9 mouse cellular contexts compared by ENCODE assay signal in the genomic region with DNA sequence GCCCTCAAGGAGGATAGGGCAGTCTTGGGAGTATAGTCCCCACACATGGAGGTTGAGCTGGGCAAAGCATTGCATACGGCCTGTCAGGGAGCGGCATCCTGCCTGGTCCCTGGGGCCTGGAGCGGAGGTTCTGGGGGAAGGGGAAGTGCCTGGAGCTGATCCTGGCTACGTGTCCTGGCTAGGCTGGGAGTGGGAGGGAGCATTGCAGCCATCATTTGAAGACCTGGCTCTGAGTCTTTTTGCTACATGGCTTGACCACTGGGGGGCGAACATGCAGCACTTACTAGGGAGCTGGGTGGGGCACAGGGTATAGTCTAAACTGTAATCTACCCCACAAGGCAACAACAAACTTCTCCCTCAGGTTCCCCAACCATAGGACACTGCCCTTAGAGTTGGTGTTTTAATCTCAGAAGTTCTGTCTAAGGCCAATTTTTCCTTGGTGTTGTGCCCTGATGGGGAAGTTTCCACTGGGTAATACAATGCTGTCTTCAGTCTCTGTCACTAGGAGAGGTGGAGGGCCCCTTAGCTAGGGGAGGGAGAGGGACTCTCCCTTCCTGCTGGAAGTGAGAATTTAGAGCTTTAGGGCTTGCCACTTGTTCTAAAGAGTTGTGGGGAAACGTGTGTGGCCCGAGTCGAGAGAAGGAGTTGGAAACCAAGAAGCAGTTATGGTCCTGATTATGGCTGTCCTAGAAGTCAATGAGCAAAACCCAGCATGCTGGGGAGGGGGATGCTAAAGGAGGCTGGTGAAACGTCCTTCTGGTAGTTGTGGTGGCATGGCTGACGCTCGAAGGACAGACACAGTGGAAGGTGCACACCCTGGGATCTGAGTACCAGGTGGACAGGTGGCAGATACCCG. TPM values are rescaled to one million over a fixed set of nuclear protein-coding genes. Genes with fewer than 3 reads are reported as not detected.
DNase-seq lines count a peak whose midpoint lies in the region; ATAC-seq and TF ChIP-seq lines count a peak whose summit lies in the region.
"Had no signal": no experiment of that assay in that cellular context is flagged by ENCODE, and none has a peak within 500 bp of the region (broad histone marks: within the 10 kb centered on the region; RNA-seq: fewer than 3 reads in every experiment).

No protein-coding gene starts in this region.

- H3K4me2 ChIP-seq in embryonic facial prominence, embryonic 14.5 days (ENCODE audit: low read depth, low read length): peak overlapping the region; percentile 81
- peak overlapping the region; percentile 82 for H3K4me2 ChIP-seq in heart, embryonic 16.5 days (ENCODE audit: low read depth, low read length)
- H3K4me2 ChIP-seq in lung, embryonic 14.5 days: peak overlapping the region; percentile 87
- H3K4me2 ChIP-seq: liver, embryonic 15.5 days had no signal

- peak overlapping the region; percentile 96 for H3K9ac ChIP-seq in embryonic facial prominence, embryonic 14.5 days (ENCODE audit: low read depth, low read length)
- H3K9ac ChIP-seq in heart, embryonic 16.5 days (ENCODE audit: low read length): peak overlapping the region; percentile 97
- peak overlapping the region; percentile 27 for H3K9ac ChIP-seq in lung, embryonic 14.5 days
- H3K9ac ChIP-seq: liver, embryonic 15.5 days had no signal

- H3K27me3 ChIP-seq in C2C12 (ENCODE audit: control insufficient read depth, insufficient read depth, insufficient read length): no peaks in the 10 kb centered on the region
- no peaks in the 10 kb centered on the region for H3K27me3 ChIP-seq in embryonic facial prominence, embryonic 14.5 days (replicated peaks; ENCODE audit: control insufficient read depth, insufficient read depth, low read length)
- H3K27me3 ChIP-seq in heart, embryonic 16.5 days (ENCODE audit: control insufficient read depth, insufficient read depth, low read length): no peaks in the 10 kb centered on the region
- H3K27me3 ChIP-seq in lung, embryonic 14.5 days (ENCODE audit: insufficient read depth, low read length): no peaks in the 10 kb centered on the region; the same call in 1 of the 2 replicates

- H3K9me3 ChIP-seq in embryonic facial prominence, embryonic 14.5 days (ENCODE audit: control insufficient read depth, low read length): no peaks in the 10 kb centered on the region
- no peaks in the 10 kb centered on the region for H3K9me3 ChIP-seq in heart, embryonic 16.5 days (replicated peaks; ENCODE audit: control insufficient read depth, low read length)
- no peaks in the 10 kb centered on the region for H3K9me3 ChIP-seq in lung, embryonic 14.5 days (ENCODE audit: low read depth, low read length)
- H3K9me3 ChIP-seq: liver, embryonic 15.5 days had no signal

- TF ChIP-seq CTCF in C2C12 (IDR thresholded peaks at IDR 0.05; ENCODE audit: control insufficient read depth, insufficient read depth, insufficient read length): peak; percentile 68
- peak; percentile 87 for TF ChIP-seq CTCF in lung, embryonic 14.5 days (IDR thresholded peaks at IDR 0.05; ENCODE audit: low read depth)

- H3K27ac ChIP-seq in embryonic facial prominence, embryonic 14.5 days (replicated peaks; ENCODE audit: low read depth, low read length): peak overlapping the region; percentile 99
- H3K27ac ChIP-seq in heart, embryonic 16.5 days (ENCODE audit: low read length): peak overlapping the region; percentile 99
- peak overlapping the region; percentile 91 for H3K27ac ChIP-seq in lung, embryonic 14.5 days (ENCODE audit: low read depth)
- H3K27ac ChIP-seq: liver, embryonic 15.5 days had no signal

- 26% methylated on average over 12 of the region's 12 CpGs for WGBS in embryonic facial prominence, embryonic 14.5 days
- 31% methylated on average over 12 of the region's 12 CpGs for WGBS in heart, embryonic 16.5 days
- WGBS in lung, embryonic 14.5 days: 34% methylated on average over 12 of the region's 12 CpGs

- ATAC-seq in embryonic facial prominence, embryonic 14.5 days (ENCODE audit: low read depth): 0 out of 2 replicates have a peak, but pooled peaks have one; percentile 2
- ATAC-seq in heart, embryonic 16.5 days (replicated peaks; ENCODE audit: extremely low read depth, insufficient read depth, low FRiP score): peak; percentile 21
- peak; percentile 23; the same call in 1 of the 2 replicates for ATAC-seq in lung, embryonic 14.5 days (ENCODE audit: insufficient read depth)

- peak; percentile 86 to 95 for DNase-seq in adrenal gland, adult (ENCODE audit: inconsistent age in 2 of 2, low spot score in 1 of 2)
- peak; percentile 90 for DNase-seq in embryonic facial prominence, embryonic 14.5 days (ENCODE audit: low spot score)
- peak; percentile 89 for DNase-seq in kidney, postnatal 25 days
- peak; percentile 91 for DNase-seq in lung, embryonic 14.5 days
- DNase-seq in retina, adult 2 months (ENCODE audit: low read depth, low spot score): peak; percentile 22
- DNase-seq in thymus, postnatal 25 days: peak; percentile 88

- peaks cover 86% of the 10 kb centered on the region for H3K79me3 ChIP-seq in C2C12 (ENCODE audit: low read depth)

- peak overlapping the region; percentile 61 for H3ac ChIP-seq in C2C12 (ENCODE audit: control insufficient read depth, insufficient read length, low read depth)

- H3K36me3 ChIP-seq in C2C12 (ENCODE audit: control insufficient read depth, insufficient read depth): peaks cover 52% of the 10 kb centered on the region
- no peaks in the 10 kb centered on the region for H3K36me3 ChIP-seq in embryonic facial prominence, embryonic 14.5 days (ENCODE audit: control insufficient read depth, insufficient read depth, low read length)
- no peaks in the 10 kb centered on the region for H3K36me3 ChIP-seq in heart, embryonic 16.5 days (ENCODE audit: control insufficient read depth, insufficient read depth)
- H3K36me3 ChIP-seq in lung, embryonic 14.5 days (ENCODE audit: insufficient read depth): no peaks in the 10 kb centered on the region
- H3K36me3 ChIP-seq: liver, embryonic 15.5 days had no signal

- H3K4me3 ChIP-seq in C2C12 (ENCODE audit: insufficient read depth, poor library complexity, severe bottlenecking): peak overlapping the region; percentile 99
- peak overlapping the region; percentile 92 for H3K4me3 ChIP-seq in embryonic facial prominence, embryonic 14.5 days (ENCODE audit: low read depth, low read length)
- H3K4me3 ChIP-seq in heart, embryonic 16.5 days (ENCODE audit: low read length): peak overlapping the region; percentile 89
- peak overlapping the region; percentile 5; the same call in 1 of the 2 replicates for H3K4me3 ChIP-seq in lung, embryonic 14.5 days (ENCODE audit: low read depth, low read length)
- H3K4me3 ChIP-seq: liver, embryonic 15.5 days had no signal

- H3K79me2 ChIP-seq in C2C12 (ENCODE audit: control insufficient read depth, insufficient read depth): peaks cover 100% of the 10 kb centered on the region

- H3K4me1 ChIP-seq in embryonic facial prominence, embryonic 14.5 days (ENCODE audit: control insufficient read depth, insufficient read depth, low read length): peaks cover 74% of the 10 kb centered on the region
- H3K4me1 ChIP-seq in heart, embryonic 16.5 days (ENCODE audit: control insufficient read depth, insufficient read depth, low read length): peaks cover 77% of the 10 kb centered on the region
- H3K4me1 ChIP-seq in lung, embryonic 14.5 days (ENCODE audit: insufficient read depth): peaks cover 35% of the 10 kb centered on the region

TF ChIP-seq in C2C12, 6 proteins besides CTCF, POLR2A, EP300 and RAD21:
- TF ChIP-seq MYOD1 (IDR thresholded peaks at IDR 0.05; ENCODE audit: control insufficient read depth, insufficient read length, low read depth) (no peak), USF1 (IDR thresholded peaks at IDR 0.05; ENCODE audit: low read depth) (no peak)

RNA-seq across cellular contexts. Expression of a gene that starts 3.9 kb away (rescaled TPM):
- polyA plus RNA-seq in C2C12 (2012; fragmentation: generic; extraction: Trizol): 86.8 TPM
- 44.8 and 57.6 TPM in 2 replicates for polyA plus RNA-seq in embryonic facial prominence, embryonic 14.5 days (2014; fragmentation: Nextera tagmentation; extraction: Ambion mirVana)
- polyA plus RNA-seq in heart, embryonic 16.5 days (2015; fragmentation: Nextera tagmentation; extraction: Ambion mirVana): 28.7 and 36.5 TPM in 2 replicates
- 14.9 and 15.8 TPM in 2 replicates for polyA plus RNA-seq in lung, embryonic 14.5 days (2014; fragmentation: Nextera tagmentation; extraction: Ambion mirVana)

RNA-seq across cellular contexts. Expression of a gene that starts 26.2 kb away (rescaled TPM):
- 1,028 TPM for polyA plus RNA-seq in C2C12 (2012; fragmentation: generic; extraction: Trizol)
- 469 and 503 TPM in 2 replicates for polyA plus RNA-seq in embryonic facial prominence, embryonic 14.5 days (2014; fragmentation: Nextera tagmentation; extraction: Ambion mirVana)
- 239 and 240 TPM in 2 replicates for polyA plus RNA-seq in heart, embryonic 16.5 days (2015; fragmentation: Nextera tagmentation; extraction: Ambion mirVana)
- 480 and 516 TPM in 2 replicates for polyA plus RNA-seq in lung, embryonic 14.5 days (2014; fragmentation: Nextera tagmentation; extraction: Ambion mirVana)

RNA-seq across cellular contexts. Expression of a gene that starts 39.4 kb away (rescaled TPM):
- polyA plus RNA-seq in C2C12 (2012; fragmentation: generic; extraction: Trizol): 24.2 TPM
- 24.7 and 27.8 TPM in 2 replicates for polyA plus RNA-seq in embryonic facial prominence, embryonic 14.5 days (2014; fragmentation: Nextera tagmentation; extraction: Ambion mirVana)
- polyA plus RNA-seq in heart, embryonic 16.5 days (2015; fragmentation: Nextera tagmentation; extraction: Ambion mirVana): 17.5 and 18.4 TPM in 2 replicates
- polyA plus RNA-seq in lung, embryonic 14.5 days (2014; fragmentation: Nextera tagmentation; extraction: Ambion mirVana): 27.4 and 28.4 TPM in 2 replicates

RNA-seq across cellular contexts. Expression of a gene that starts 51.3 kb away (rescaled TPM):
- polyA plus RNA-seq in C2C12 (2012; fragmentation: generic; extraction: Trizol): 109 TPM
- polyA plus RNA-seq in embryonic facial prominence, embryonic 14.5 days (2014; fragmentation: Nextera tagmentation; extraction: Ambion mirVana): 39.7 and 43.6 TPM in 2 replicates
- polyA plus RNA-seq in heart, embryonic 16.5 days (2015; fragmentation: Nextera tagmentation; extraction: Ambion mirVana): 92.1 and 96.0 TPM in 2 replicates
- polyA plus RNA-seq in lung, embryonic 14.5 days (2014; fragmentation: Nextera tagmentation; extraction: Ambion mirVana): 44.0 and 52.1 TPM in 2 replicates

Comparison
In these comparisons a context has a peak if more than half of its experiments do, and no peak if none do; other contexts are left out.
1. Peak in every context shown above with its lines: DNase-seq, ATAC-seq, H3K4me3 ChIP-seq and H3K27ac ChIP-seq.
2. H3K4me3 ChIP-seq: peak in every context shown above with its lines; median percentile 99 in C2C12; 92 in embryonic facial prominence, embryonic 14.5 days; 89 in heart, embryonic 16.5 days; 5 in lung, embryonic 14.5 days.
3. DNase-seq: peak in every context shown above with its lines; median percentile 91 in lung, embryonic 14.5 days; 90 in adrenal gland, adult; 90 in embryonic facial prominence, embryonic 14.5 days; 89 in kidney, postnatal 25 days; 88 in thymus, postnatal 25 days; 22 in retina, adult 2 months.
4. H3K9ac ChIP-seq: peak in every context shown above with its lines; median percentile 97 in heart, embryonic 16.5 days; 96 in embryonic facial prominence, embryonic 14.5 days; 27 in lung, embryonic 14.5 days.